Mouse (Mus musculus) CH12.LX (cell line): ENCODE data around the gene Dscam. TPM values are rescaled to one million over a fixed set of nuclear protein-coding genes. Genes with fewer than 3 reads are reported as not detected.

Source experiments
- DNase-seq: peaks from one replicate; pipeline ENCODE4 v3.0.0-alpha.2; 2013; ENCODE audit errors: extremely low read depth
- H3K27ac ChIP-seq: 2 replicates; pipeline ENCODE4 v1.5.1; 2012; ENCODE audit warnings: low read depth, mild to moderate bottlenecking, control low read depth, moderate library complexity; ENCODE audit not compliant: insufficient read depth
- H3K27me3 ChIP-seq: replicated peaks from 2 replicates; pipeline ENCODE3; 2012; ENCODE audit warnings: inconsistent platforms
- H3K36me3 ChIP-seq, 2 experiments: replicated peaks in 1 of 2; 2 replicates each; pipeline versions ENCODE3 to v1.6.1; 2012; ENCODE audit warnings: inconsistent platforms in 1 of 2, low read length in 1 of 2, mild to moderate bottlenecking in 1 of 2, mixed read lengths in 1 of 2, moderate library complexity in 1 of 2; ENCODE audit not compliant: control insufficient read depth in 1 of 2, insufficient read depth in 1 of 2
- H3K4me1 ChIP-seq, 2 experiments: 2 replicates each; pipeline ENCODE4 v1.6.1; 2012; ENCODE audit warnings: inconsistent platforms in 1 of 2, moderate library complexity in 1 of 2; ENCODE audit not compliant: insufficient read depth in 2 of 2, control insufficient read depth in 1 of 2
- H3K4me2 ChIP-seq: 2 replicates; pipeline ENCODE4 v1.6.1; 2012; ENCODE audit warnings: low read depth, mild to moderate bottlenecking, control low read depth; ENCODE audit not compliant: poor library complexity, insufficient read depth, severe bottlenecking
- H3K4me3 ChIP-seq, 3 experiments: fragments of 150-350 bp in 1 of 3; sonication (generic) in 1 of 3; replicated peaks in 1 of 3; 2 replicates each; pipeline versions ENCODE3 to v1.5.1; 2011 to 2012; ENCODE audit warnings: low read depth in 2 of 3, low read length in 2 of 3, mild to moderate bottlenecking in 2 of 3, moderate library complexity in 2 of 3, control low read depth in 1 of 3, improper control_type of control experiment in 1 of 3, inconsistent platforms in 1 of 3, mixed read lengths in 1 of 3; ENCODE audit not compliant: poor library complexity in 1 of 3
- H3K79me2 ChIP-seq: replicated peaks from 2 replicates; pipeline ENCODE4 v1.6.1; 2012; ENCODE audit warnings: mild to moderate bottlenecking, moderate library complexity; ENCODE audit not compliant: control insufficient read depth, poor library complexity, insufficient read depth, severe bottlenecking; ENCODE audit errors: extremely low read depth
- H3K9ac ChIP-seq: 2 replicates; pipeline ENCODE4 v1.6.1; 2012; ENCODE audit warnings: low read depth, mild to moderate bottlenecking, control low read depth, moderate library complexity; ENCODE audit not compliant: insufficient read depth
- H3K9me3 ChIP-seq: replicated peaks from 2 replicates; pipeline ENCODE3; 2012; ENCODE audit warnings: low read length, inconsistent platforms, mixed read lengths
- BHLHE40 ChIP-seq: IDR thresholded peaks from 2 replicates; pipeline ENCODE4 v1.6.1; 2011; ENCODE audit warnings: mild to moderate bottlenecking, low read depth, low read length, improper control_type of control experiment
- CHD1 ChIP-seq: IDR thresholded peaks from 2 replicates; pipeline ENCODE4 v1.6.1; 2012; ENCODE audit warnings: low read depth, low read length, improper control_type of control experiment, inconsistent platforms
- CHD2 ChIP-seq: IDR thresholded peaks from 2 replicates; pipeline ENCODE4 v1.6.1; 2011; ENCODE audit warnings: low read length, improper control_type of control experiment
- E2F4 ChIP-seq: IDR thresholded peaks from 2 replicates; pipeline ENCODE4 v1.6.1; 2011; ENCODE audit warnings: low read depth, low read length, improper control_type of control experiment; ENCODE audit not compliant: insufficient replicate concordance
- ETS1 ChIP-seq: conservative IDR thresholded peaks from 2 replicates; pipeline ENCODE4 v1.6.1; 2012; ENCODE audit warnings: low read depth, mild to moderate bottlenecking, inconsistent platforms, low read length, improper control_type of control experiment, moderate library complexity
- GABPA ChIP-seq: IDR thresholded peaks from 2 replicates; pipeline ENCODE4 v1.6.1; 2012; ENCODE audit warnings: low read depth, low read length, improper control_type of control experiment, inconsistent platforms; ENCODE audit not compliant: insufficient replicate concordance
- IRF4 ChIP-seq: IDR thresholded peaks from 2 replicates; pipeline ENCODE4 v1.6.1; 2014; ENCODE audit warnings: low read depth, mild to moderate bottlenecking, inconsistent platforms, low read length, improper control_type of control experiment
- JUN ChIP-seq: IDR thresholded peaks from 2 replicates; pipeline ENCODE4 v1.6.1; 2011; ENCODE audit warnings: low read depth, mild to moderate bottlenecking, low read length, improper control_type of control experiment, moderate library complexity; ENCODE audit not compliant: insufficient read depth
- JUND ChIP-seq: conservative IDR thresholded peaks from 2 replicates; pipeline ENCODE4 v1.6.1; 2011; ENCODE audit warnings: low read depth, low read length, improper control_type of control experiment
- KAT2A ChIP-seq: IDR thresholded peaks from 2 replicates; pipeline ENCODE4 v1.6.1; 2012; ENCODE audit warnings: low read length, improper control_type of control experiment, inconsistent platforms; ENCODE audit not compliant: insufficient replicate concordance
- MAFK ChIP-seq: IDR thresholded peaks from 2 replicates; pipeline ENCODE4 v1.6.1; 2011; ENCODE audit warnings: low read length, improper control_type of control experiment; ENCODE audit not compliant: insufficient replicate concordance
- MAX ChIP-seq: IDR thresholded peaks from 2 replicates; pipeline ENCODE4 v1.6.1; 2011; ENCODE audit warnings: low read length, improper control_type of control experiment
- MAZ ChIP-seq: IDR thresholded peaks from 2 replicates; pipeline ENCODE4 v1.6.1; 2012; ENCODE audit warnings: low read depth, mild to moderate bottlenecking, inconsistent platforms, low read length, improper control_type of control experiment, moderate library complexity
- MXI1 ChIP-seq: IDR thresholded peaks from 2 replicates; pipeline ENCODE4 v1.6.1; 2011; ENCODE audit warnings: mild to moderate bottlenecking, low read depth, low read length, improper control_type of control experiment
- MYC ChIP-seq: IDR thresholded peaks from 2 replicates; pipeline ENCODE4 v1.6.1; 2011; ENCODE audit warnings: low read depth, mild to moderate bottlenecking, improper control_type of control experiment, low read length
- POLR2A ChIP-seq: IDR thresholded peaks from 2 replicates; pipeline ENCODE4 v1.6.1; 2011; ENCODE audit warnings: low read depth, mild to moderate bottlenecking, improper control_type of control experiment, low read length
- POLR2AphosphoS2 ChIP-seq: IDR thresholded peaks from 2 replicates; pipeline ENCODE4 v1.6.1; 2011; ENCODE audit warnings: low read depth, low read length, improper control_type of control experiment
- RAD21 ChIP-seq: IDR thresholded peaks from 2 replicates; pipeline ENCODE4 v1.6.1; 2011; ENCODE audit warnings: low read depth, mild to moderate bottlenecking, low read length, improper control_type of control experiment, moderate library complexity
- RCOR1 ChIP-seq: conservative IDR thresholded peaks from 2 replicates; pipeline ENCODE4 v1.6.1; 2012; ENCODE audit warnings: low read depth, mild to moderate bottlenecking, inconsistent platforms, low read length, improper control_type of control experiment
- SIN3A ChIP-seq: IDR thresholded peaks from 2 replicates; pipeline ENCODE4 v1.6.1; 2012; ENCODE audit warnings: low read length, improper control_type of control experiment, inconsistent platforms
- SMC3 ChIP-seq: IDR thresholded peaks from 2 replicates; pipeline ENCODE4 v1.6.1; 2011; ENCODE audit warnings: low read depth, low read length, improper control_type of control experiment
- TBP ChIP-seq: conservative IDR thresholded peaks from 2 replicates; pipeline ENCODE4 v1.6.1; 2011; ENCODE audit warnings: low read depth, low read length, improper control_type of control experiment
- UBTF ChIP-seq: IDR thresholded peaks from 2 replicates; pipeline ENCODE4 v1.6.1; 2012; ENCODE audit warnings: low read depth, mild to moderate bottlenecking, inconsistent platforms, low read length, improper control_type of control experiment, moderate library complexity
- USF1 ChIP-seq: IDR thresholded peaks from 2 replicates; pipeline ENCODE4 v1.6.1; 2014; ENCODE audit warnings: low read depth, mild to moderate bottlenecking, inconsistent platforms, low read length, improper control_type of control experiment
- ZC3H11A ChIP-seq: IDR thresholded peaks from 2 replicates; pipeline ENCODE4 v1.6.1; 2012; ENCODE audit warnings: low read depth, mild to moderate bottlenecking, inconsistent platforms, low read length, improper control_type of control experiment
- ZKSCAN1 ChIP-seq: IDR thresholded peaks from 2 replicates; pipeline ENCODE4 v1.6.1; 2012; ENCODE audit warnings: low read depth, inconsistent platforms, low read length, improper control_type of control experiment, borderline replicate concordance
- ZMIZ1 ChIP-seq: IDR thresholded peaks from 2 replicates; pipeline ENCODE4 v1.6.1; 2012; ENCODE audit warnings: low read depth, mild to moderate bottlenecking, inconsistent platforms, low read length, improper control_type of control experiment
- ZNF384 ChIP-seq: IDR thresholded peaks from 2 replicates; pipeline ENCODE4 v1.6.1; 2012; ENCODE audit warnings: low read depth, low read length, improper control_type of control experiment, inconsistent platforms
- dilution Hi-C: fragments of 300-500 bp; cut with MboI; formaldehyde crosslinking; loops from 2 replicates; pipeline ENCODE4 v1.14.3; 2020; ENCODE audit warnings: low sequenced_read_pairs; ENCODE audit not compliant: extremely low pct_unique_long_range_greater_than_20kb, extremely low pct_ligation_motif_present
- in situ Hi-C: fragments of 300-500 bp; cut with MboI; formaldehyde crosslinking; loops from 3 replicates; pipeline ENCODE4 v1.14.3; 2019; ENCODE audit warnings: low sequenced_read_pairs, low pct_ligation_motif_present, low pct_unique_long_range_greater_than_20kb, mixed read lengths
- polyA plus RNA-seq: library from polyadenylated mRNA; unstranded; fragments of >175 nt; gene quantifications from 2 replicates; pipeline ENCODE4 v1.2.1, GENCODE M21; 2012; ENCODE audit warnings: low read depth; ENCODE audit not compliant: insufficient read length
- total RNA-seq, 2 experiments: library from RNA; depleted of rRNA; stranded (reverse); fragments of 300-350 nt in 1 of 2; fragments of >200 nt in 1 of 2; gene quantifications; 2 replicates each; pipeline ENCODE4 v1.2.3; 2012 to 2014

Dscam gene
- total and polyA plus RNA-seq, 3 experiments = under 0.01 to 0.39 (median 0.12) TPM

DNA sequence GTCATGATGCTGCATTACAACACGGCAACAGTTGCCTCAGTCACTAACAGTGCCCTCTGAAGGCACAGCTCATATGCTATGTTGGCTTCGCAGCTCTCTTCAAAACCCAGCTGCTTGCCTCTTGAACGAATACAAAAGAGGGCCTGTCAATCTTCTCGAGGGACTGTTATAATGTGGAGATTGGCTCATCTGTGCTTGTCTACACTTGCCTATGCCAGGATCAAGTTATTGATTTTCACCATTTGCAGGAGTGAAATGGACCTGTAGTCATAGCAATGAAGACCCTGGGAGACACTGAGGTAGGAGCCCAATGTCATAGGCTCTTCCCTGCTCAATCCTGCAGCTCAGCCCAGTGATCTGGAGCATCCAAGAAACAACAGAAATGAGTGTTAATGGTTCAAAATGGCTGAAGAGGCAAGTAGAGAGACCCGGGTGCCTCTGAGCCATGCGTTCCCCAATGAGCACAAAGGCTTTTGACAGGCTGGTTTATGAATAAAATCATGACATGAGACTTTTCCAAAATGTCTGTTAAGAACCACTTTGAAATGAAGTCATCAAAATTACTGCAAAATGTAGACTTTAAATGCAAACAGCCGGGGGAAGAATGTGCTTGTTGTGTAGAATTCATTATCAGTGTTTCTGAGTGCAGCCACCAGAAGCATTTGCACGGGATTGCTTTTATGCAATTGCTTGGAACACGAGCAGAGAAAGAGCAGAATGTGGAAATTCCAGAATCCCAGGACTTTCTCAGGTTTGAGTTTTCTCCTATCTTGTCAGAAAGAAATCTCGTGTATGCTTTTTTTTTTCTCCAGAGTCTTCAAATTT, 35.3 kb downstream of the Dscam start:
- Histone ChIP-seq H3K9me3 (no peaks in the 10 kb centered on the region), H3K27ac (no peak overlapping the region), H3K4me1 (no peaks in the 10 kb centered on the region), H3K4me3 (no peak overlapping the region), H3K4me2 (no peak overlapping the region), H3K9ac (no peak overlapping the region), H3K36me3 (no peaks in the 10 kb centered on the region), H3K79me2 (no peaks in the 10 kb centered on the region), H3K27me3 (no peaks in the 10 kb centered on the region)
- TF ChIP-seq MAFK = no peak
- no peak for TF ChIP-seq CHD2
- TF ChIP-seq USF1 = no peak
- no peak for TF ChIP-seq POLR2AphosphoS2
- no peak for TF ChIP-seq BHLHE40
- no peak for TF ChIP-seq POLR2A
- no peak for TF ChIP-seq ZC3H11A
- no peak for TF ChIP-seq ZMIZ1
- no peak for TF ChIP-seq IRF4
- no peak for TF ChIP-seq MAX
- TF ChIP-seq MYC = no peak
- no peak for TF ChIP-seq ETS1
- TF ChIP-seq SMC3 = no peak
- no peak for TF ChIP-seq TBP
- TF ChIP-seq E2F4 = no peak
- TF ChIP-seq JUN = no peak
- no peak for TF ChIP-seq KAT2A
- TF ChIP-seq MAZ = no peak
- no peak for TF ChIP-seq JUND
- no peak for DNase-seq
- in situ Hi-C loops = no loop called here
- dilution Hi-C loops = no loop called here

DNA sequence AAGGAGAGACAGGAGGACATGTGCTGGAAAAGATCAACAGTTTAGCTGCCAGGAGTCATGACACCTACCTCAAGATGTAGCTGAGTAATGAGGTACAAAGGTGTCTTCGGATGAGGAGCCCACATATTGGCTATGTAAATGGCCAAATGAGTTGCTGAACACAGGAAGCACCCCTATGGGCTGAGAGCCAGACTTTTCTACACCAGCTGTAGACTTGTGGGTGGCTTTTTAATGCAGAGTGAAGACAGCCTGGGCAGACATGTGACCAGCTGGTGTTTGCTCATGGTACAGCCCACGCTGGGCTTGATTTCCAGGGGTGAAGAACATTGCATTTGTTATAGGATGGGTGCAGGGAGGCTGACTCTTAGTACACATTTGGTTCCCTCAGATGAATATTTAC, 43.3 kb downstream of the Dscam start:
- dilution Hi-C loops = no loop called here
- Histone ChIP-seq H3K4me1 (no peaks in the 10 kb centered on the region), H3K79me2 (no peaks in the 10 kb centered on the region)
- TF ChIP-seq CHD2 = no peak
- no peak for TF ChIP-seq CHD1
- TF ChIP-seq ZMIZ1 = no peak
- no peak for TF ChIP-seq SIN3A
- TF ChIP-seq MAX = no peak
- TF ChIP-seq JUN = no peak
- TF ChIP-seq USF1 = no peak
- no peak for TF ChIP-seq ZNF384
- TF ChIP-seq UBTF = no peak
- TF ChIP-seq ZKSCAN1 = no peak
- no peak for TF ChIP-seq POLR2A
- no peak for TF ChIP-seq ETS1
- TF ChIP-seq GABPA = no peak
- no peak for TF ChIP-seq RCOR1
- no peak for TF ChIP-seq RAD21
- no peak for TF ChIP-seq MXI1
- no peak for TF ChIP-seq TBP
- TF ChIP-seq, all 38 proteins: peak for 0
- no peak for DNase-seq
- H3K36me3 ChIP-seq = no peaks in the 10 kb centered on the region
- H3K9me3 ChIP-seq = no peaks in the 10 kb centered on the region
- H3K9ac ChIP-seq = no peak overlapping the region
- in situ Hi-C loops = no loop called here
- no peak overlapping the region for H3K27ac ChIP-seq
- H3K4me2 ChIP-seq = no peak overlapping the region
- no peak overlapping the region for H3K4me3 ChIP-seq
- no peaks in the 10 kb centered on the region for H3K27me3 ChIP-seq
